Mouse (Mus musculus) left cerebral cortex, postnatal 25 days (tissue): ENCODE data around the gene Stk39. TPM values are rescaled to one million over a fixed set of nuclear protein-coding genes. Genes with fewer than 3 reads are reported as not detected.

Experiments used
- DNase-seq, 2 experiments: peaks; one replicate each; pipeline ENCODE4 v3.0.0; 2022; ENCODE audit warnings: low spot score in 2 of 2, mixed read lengths in 1 of 2
- intact Hi-C: fragments of 180-260 bp; cut with DNase I; formaldehyde crosslinking; loops from one replicate; pipeline ENCODE4 v1.15.1; 2025
- total RNA-seq, 2 experiments: library from RNA; stranded (reverse); gene quantifications; 2 replicates each; pipeline ENCODE4 v1.2.3; 2021

The Stk39 gene
- total RNA-seq, 2 experiments from 2014 or later = 67.1 to 72.0 TPM

- intact Hi-C loops = loop anchor here (2.0 kb wide), 1 partner anchor 30 kb away; no protein-coding TSS in a partner anchor
- DNase-seq = no peak
Observed at GRCm38 (mm10) chr2:68404274-68405162, 67.5 kb downstream of the Stk39 start.

GRCm38 (mm10) chr2:68393611-68394549 lies 78.2 kb downstream of the Stk39 start:
- no peak for DNase-seq
- intact Hi-C loops = no loop called here

GRCm38 (mm10) chr2:68387824-68388582 lies 84.1 kb downstream of the Stk39 start:
- intact Hi-C loops = no loop called here
- no peak for DNase-seq

- DNase-seq = no peak
- intact Hi-C loops = no loop called here
Observed at GRCm38 (mm10) chr2:68386313-68386863, 85.7 kb downstream of the Stk39 start.

GRCm38 (mm10) chr2:68385654-68386312 lies 86.3 kb downstream of the Stk39 start:
- intact Hi-C loops = no loop called here
- no peak for DNase-seq

GRCm38 (mm10) chr2:68383964-68384363 lies 88.1 kb downstream of the Stk39 start:
- DNase-seq = no peak
- intact Hi-C loops = no loop called here

- intact Hi-C loops = no loop called here
- no peak for DNase-seq
Observed at GRCm38 (mm10) chr2:68382394-68383059, 89.5 kb downstream of the Stk39 start.

- intact Hi-C loops = no loop called here
- no peak for DNase-seq
Observed at GRCm38 (mm10) chr2:68381881-68382280, 90.2 kb downstream of the Stk39 start.

- intact Hi-C loops = no loop called here
- DNase-seq = no peak
Observed at GRCm38 (mm10) chr2:68381205-68381604, 90.9 kb downstream of the Stk39 start.

- intact Hi-C loops = no loop called here
- DNase-seq = no peak
Observed at GRCm38 (mm10) chr2:68379631-68380030, 92.4 kb downstream of the Stk39 start.

GRCm38 (mm10) chr2:68378319-68378718 lies 93.7 kb downstream of the Stk39 start:
- intact Hi-C loops = no loop called here
- DNase-seq = no peak

GRCm38 (mm10) chr2:68377251-68377681 lies 94.8 kb downstream of the Stk39 start:
- DNase-seq = no peak
- intact Hi-C loops = no loop called here

GRCm38 (mm10) chr2:68376660-68377059 lies 95.4 kb downstream of the Stk39 start:
- intact Hi-C loops = no loop called here
- no peak for DNase-seq

- intact Hi-C loops = loop anchor here (2.0 kb wide), 1 partner anchor 31 kb away; no protein-coding TSS in a partner anchor
- DNase-seq = no peak
Observed at GRCm38 (mm10) chr2:68374202-68374601, 97.9 kb downstream of the Stk39 start.

- DNase-seq = no peak
- intact Hi-C loops = no loop called here
Observed at GRCm38 (mm10) chr2:68371912-68372311, 100.2 kb downstream of the Stk39 start.

- intact Hi-C loops = no loop called here
- DNase-seq = no peak
Observed at GRCm38 (mm10) chr2:68370326-68370725, 101.7 kb downstream of the Stk39 start.

- DNase-seq = no peak
- intact Hi-C loops = loop anchor here (10.0 kb wide), 1 partner anchor 196 kb away; no protein-coding TSS in a partner anchor
Observed at GRCm38 (mm10) chr2:68369080-68369479, 103.0 kb downstream of the Stk39 start.

GRCm38 (mm10) chr2:68367944-68368343 lies 104.1 kb downstream of the Stk39 start:
- DNase-seq = peak; percentile 51 to 87
- intact Hi-C loops = loop anchor here (2.0 to 10.0 kb wide), 2 partner anchors 103 to 197 kb away; no protein-coding TSS in a partner anchor
